8 mouse cellular contexts compared by ENCODE assay signal in the genomic region with DNA sequence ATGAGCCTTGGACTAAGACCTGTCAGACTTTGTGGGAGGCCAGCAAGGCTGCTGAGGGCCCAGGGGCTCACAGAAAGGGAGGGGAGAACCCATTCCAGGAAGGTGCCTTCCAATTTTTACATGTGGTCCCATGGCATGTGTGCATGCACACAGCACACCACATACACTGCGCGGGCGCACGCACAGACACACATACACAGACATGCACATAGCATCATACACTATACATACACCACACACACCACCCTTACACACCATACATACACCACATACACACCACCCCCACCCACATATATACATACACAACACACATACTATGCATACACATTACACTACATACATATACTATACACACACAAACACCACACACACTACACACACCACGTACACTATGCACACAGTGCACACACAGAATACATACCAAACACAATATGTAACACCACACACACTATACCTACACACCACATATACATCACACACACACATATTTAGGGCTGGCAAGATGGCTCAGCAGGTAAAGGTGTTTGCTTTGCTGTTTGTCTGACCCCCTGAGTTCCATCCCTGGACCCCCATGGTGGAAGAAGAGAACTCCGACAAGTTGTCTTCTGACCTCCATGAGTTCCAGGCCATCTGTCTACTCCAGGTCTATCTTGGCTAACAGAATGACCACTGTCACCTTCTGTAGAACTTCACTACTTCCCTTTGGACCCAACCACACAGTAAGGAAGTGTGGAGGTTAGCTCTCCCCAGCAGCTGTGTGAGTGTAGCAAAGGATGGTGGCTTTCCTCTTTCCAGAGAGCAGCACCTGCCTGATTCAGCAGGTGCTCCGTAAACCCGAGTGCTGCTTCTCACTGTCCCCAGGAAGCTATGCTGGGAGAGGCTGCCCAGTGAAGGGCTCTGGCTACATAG. TPM values are rescaled to one million over a fixed set of nuclear protein-coding genes. Genes with fewer than 3 reads are reported as not detected.
DNase-seq lines count a peak whose midpoint lies in the region; ATAC-seq lines count a peak whose summit lies in the region.

No protein-coding gene starts in this region.

- H3K4me2 ChIP-seq in kidney, embryonic 16.5 days (replicated peaks; ENCODE audit: low read depth, low read length): peak overlapping the region; percentile 64; the same call in 1 of the 2 replicates
- H3K4me2 ChIP-seq in forebrain, embryonic 14.5 days (ENCODE audit: low read length): peak overlapping the region; percentile 54; the same call in 1 of the 2 replicates
- H3K4me2 ChIP-seq in limb, embryonic 11.5 days (ENCODE audit: low read depth, severe bottlenecking): peak overlapping the region; percentile 37
- peak overlapping the region; percentile 60; the same call in 1 of the 2 replicates for H3K4me2 ChIP-seq in neural tube, embryonic 14.5 days (ENCODE audit: low read depth, low read length)

- no peak overlapping the region for H3K9ac ChIP-seq in kidney, embryonic 16.5 days (replicated peaks; ENCODE audit: low read length)
- no peak overlapping the region for H3K9ac ChIP-seq in forebrain, embryonic 14.5 days (ENCODE audit: low read length)
- no peak overlapping the region for H3K9ac ChIP-seq in limb, embryonic 11.5 days (ENCODE audit: low read length)
- no peak overlapping the region for H3K9ac ChIP-seq in neural tube, embryonic 14.5 days (replicated peaks; ENCODE audit: low read depth, low read length)

- 0 out of 2 replicates have a peak, but pooled peaks have one; percentile 20 for ATAC-seq in kidney, embryonic 16.5 days (ENCODE audit: low FRiP score, low TSS enrichment)
- peak; percentile 16; the same call in 1 of the 2 replicates for ATAC-seq in forebrain, embryonic 14.5 days
- 0 out of 2 replicates have a peak, but pooled peaks have one; percentile 5 for ATAC-seq in limb, embryonic 11.5 days (ENCODE audit: insufficient number of reproducible peaks, low FRiP score, low TSS enrichment, low read depth)
- ATAC-seq in neural tube, embryonic 14.5 days (ENCODE audit: low read depth): peak; percentile 48
- no peak for ATAC-seq in megakaryocyte, adult 5-6 weeks (ENCODE audit: poor library complexity, severe bottlenecking)
- no peak for ATAC-seq in megakaryocyte progenitor cell, adult 5-6 weeks (replicated peaks; ENCODE audit: poor library complexity)

- WGBS in kidney, embryonic 16.5 days: 79% methylated on average over 8 of the region's 8 CpGs
- 76% methylated on average over 8 of the region's 8 CpGs for WGBS in forebrain, embryonic 14.5 days
- 76% methylated on average over 8 of the region's 8 CpGs for WGBS in limb, embryonic 11.5 days
- 80% methylated on average over 8 of the region's 8 CpGs for WGBS in neural tube, embryonic 14.5 days

- H3K36me3 ChIP-seq in kidney, embryonic 16.5 days (ENCODE audit: insufficient read depth, low read length): no peaks in the 10 kb centered on the region
- H3K36me3 ChIP-seq in forebrain, embryonic 14.5 days (ENCODE audit: control insufficient read depth, insufficient read depth, low read length): no peaks in the 10 kb centered on the region
- no peaks in the 10 kb centered on the region for H3K36me3 ChIP-seq in limb, embryonic 11.5 days (ENCODE audit: control insufficient read depth, insufficient read depth, low read length)
- H3K36me3 ChIP-seq in neural tube, embryonic 14.5 days (ENCODE audit: control insufficient read depth, insufficient read depth, low read length): no peaks in the 10 kb centered on the region

- H3K27me3 ChIP-seq in kidney, embryonic 16.5 days (ENCODE audit: insufficient read depth, low read length): no peaks in the 10 kb centered on the region
- no peaks in the 10 kb centered on the region for H3K27me3 ChIP-seq in forebrain, embryonic 14.5 days (replicated peaks; ENCODE audit: control insufficient read depth, insufficient read depth, low read length)
- H3K27me3 ChIP-seq in limb, embryonic 11.5 days (ENCODE audit: control insufficient read depth, insufficient read depth, low read length): no peaks in the 10 kb centered on the region
- H3K27me3 ChIP-seq in neural tube, embryonic 14.5 days (ENCODE audit: control insufficient read depth, insufficient read depth, low read length): no peaks in the 10 kb centered on the region

- DNase-seq in kidney, adult 9 months: no peak
- no peak for DNase-seq in forebrain, embryonic 14.5 days (ENCODE audit: low spot score)
- no peak for DNase-seq in limb, embryonic 11.5 days (ENCODE audit: low spot score)
- no peak for DNase-seq in spleen, adult 12 weeks (ENCODE audit: low spot score)

- peak overlapping the region; percentile 40; the same call in 1 of the 2 replicates for H3K27ac ChIP-seq in kidney, embryonic 16.5 days (ENCODE audit: low read length)
- H3K27ac ChIP-seq in forebrain, embryonic 14.5 days (ENCODE audit: low read depth, low read length): no peak overlapping the region
- no peak overlapping the region for H3K27ac ChIP-seq in limb, embryonic 11.5 days (replicated peaks; ENCODE audit: low read depth, low read length)
- no peak overlapping the region for H3K27ac ChIP-seq in neural tube, embryonic 14.5 days (ENCODE audit: low read depth, low read length)

- H3K4me3 ChIP-seq in kidney, embryonic 16.5 days (ENCODE audit: low read length): peak overlapping the region; percentile 38; the same call in 1 of the 2 replicates
- H3K4me3 ChIP-seq in forebrain, embryonic 14.5 days (ENCODE audit: low read depth, low read length): peak overlapping the region; percentile 23; the same call in 1 of the 2 replicates
- H3K4me3 ChIP-seq in limb, embryonic 11.5 days (ENCODE audit: low read depth, low read length): no peak overlapping the region; the same call in 1 of the 2 replicates
- H3K4me3 ChIP-seq in neural tube, embryonic 14.5 days (ENCODE audit: low read depth, low read length): no peak overlapping the region

- H3K9me3 ChIP-seq in kidney, embryonic 16.5 days (ENCODE audit: low read length): no peaks in the 10 kb centered on the region
- H3K9me3 ChIP-seq in forebrain, embryonic 14.5 days (replicated peaks; ENCODE audit: control insufficient read depth, low read length): no peaks in the 10 kb centered on the region
- H3K9me3 ChIP-seq in limb, embryonic 11.5 days (ENCODE audit: control insufficient read depth, low read length): no peaks in the 10 kb centered on the region
- no peaks in the 10 kb centered on the region for H3K9me3 ChIP-seq in neural tube, embryonic 14.5 days (ENCODE audit: control insufficient read depth, low read length)

- H3K4me1 ChIP-seq in kidney, embryonic 16.5 days (ENCODE audit: insufficient read depth, low read length): peaks cover 12% of the 10 kb centered on the region
- H3K4me1 ChIP-seq in forebrain, embryonic 14.5 days (ENCODE audit: control insufficient read depth, insufficient read depth, low read length): 0 out of 2 replicates have a peak, but pooled peaks cover 3% of the 10 kb centered on the region
- 0 out of 2 replicates have a peak, but pooled peaks cover 6% of the 10 kb centered on the region for H3K4me1 ChIP-seq in limb, embryonic 11.5 days (ENCODE audit: control insufficient read depth, insufficient read depth, low read length)
- H3K4me1 ChIP-seq in neural tube, embryonic 14.5 days (ENCODE audit: control insufficient read depth, insufficient read depth, low read length): no peaks in the 10 kb centered on the region

RNA-seq across cellular contexts. Expression of a gene that starts 21.2 kb away (rescaled TPM):
- 2.2 and 2.9 TPM in 2 replicates for polyA plus RNA-seq in kidney, embryonic 16.5 days (2015; fragmentation: Nextera tagmentation; extraction: Ambion mirVana)
- polyA plus RNA-seq in forebrain, embryonic 14.5 days (2014; fragmentation: Nextera tagmentation; extraction: Ambion mirVana): 3.0 and 3.6 TPM in 2 replicates
- 7.1 and 9.7 TPM in 2 replicates for polyA plus RNA-seq in limb, embryonic 11.5 days (2014; fragmentation: Nextera tagmentation; extraction: Ambion mirVana)
- 2.3 and 2.6 TPM in 2 replicates for polyA plus RNA-seq in neural tube, embryonic 14.5 days (2014; fragmentation: Nextera tagmentation; extraction: Ambion mirVana)
- total RNA-seq in megakaryocyte, adult 5-6 weeks (2015): 0.18 and 0.40 TPM in 2 replicates
- 0.99 and 1.1 TPM in 2 replicates for total RNA-seq in megakaryocyte, adult 5-6 weeks (2017)
- 0.07 and 0.12 TPM in 2 replicates for total RNA-seq in megakaryocyte progenitor cell, adult 5-6 weeks (2015)
- 0.10 and 0.96 TPM in 2 replicates for total RNA-seq in megakaryocyte progenitor cell, adult 5-6 weeks (2017)

Comparison
In these comparisons a context has a peak if more than half of its experiments do, and no peak if none do; other contexts are left out.
1. ATAC-seq: peak in kidney, embryonic 16.5 days (single experiment), forebrain, embryonic 14.5 days (single experiment), limb, embryonic 11.5 days (single experiment) and neural tube, embryonic 14.5 days (single experiment); none in megakaryocyte, adult 5-6 weeks (single experiment) and megakaryocyte progenitor cell, adult 5-6 weeks (single experiment).
2. H3K4me3 ChIP-seq: peak in kidney, embryonic 16.5 days (single experiment) and forebrain, embryonic 14.5 days (single experiment); none in limb, embryonic 11.5 days (single experiment) and neural tube, embryonic 14.5 days (single experiment).
3. Peak in every context shown above with its lines, with median percentiles within 50 percentile points of each other: H3K4me2 ChIP-seq.